Mouse (Mus musculus) embryonic facial prominence, embryonic 15.5 days (tissue): ENCODE measurements around the gene Syngr2. TPM values are rescaled to one million over a fixed set of nuclear protein-coding genes. Genes with fewer than 3 reads are reported as not detected.
"Not testable (repeated sequence)": the region's sequence is repeated elsewhere in the genome, so short reads cannot be mapped to it uniquely, and the experiment has no call there.

Source experiments
- ATAC-seq: fragments of 200-750 bp; cut with Nextera tagmentation; 2 replicates; pipeline ENCODE4 v1.8.0; 2017; ENCODE audit warnings: low read depth, moderate TSS enrichment; ENCODE audit not compliant: insufficient number of reproducible peaks, low FRiP score, low TSS enrichment
- H3K27ac ChIP-seq: fragments of 300-500 bp; sonication (generic); replicated peaks from 2 replicates; pipeline ENCODE4 v1.5.1; 2015; ENCODE audit warnings: mild to moderate bottlenecking, inconsistent platforms
- H3K27me3 ChIP-seq: fragments of 300-500 bp; sonication (generic); 2 replicates; pipeline ENCODE4 v1.6.1; 2015; ENCODE audit warnings: inconsistent platforms
- H3K36me3 ChIP-seq: fragments of 300-500 bp; sonication (generic); 2 replicates; pipeline ENCODE4 v1.6.1; 2015; ENCODE audit warnings: mild to moderate bottlenecking, inconsistent platforms
- H3K4me1 ChIP-seq: fragments of 300-500 bp; sonication (generic); 2 replicates; pipeline ENCODE4 v1.6.1; 2015; ENCODE audit warnings: inconsistent platforms
- H3K4me2 ChIP-seq: fragments of 300-500 bp; sonication (generic); replicated peaks from 2 replicates; pipeline ENCODE4 v1.6.1; 2015; ENCODE audit warnings: mild to moderate bottlenecking, inconsistent platforms
- H3K4me3 ChIP-seq: fragments of 300-500 bp; sonication (generic); replicated peaks from 2 replicates; pipeline ENCODE4 v1.5.1; 2015; ENCODE audit warnings: mild to moderate bottlenecking, inconsistent platforms
- H3K9ac ChIP-seq: fragments of 300-500 bp; sonication (generic); 2 replicates; pipeline ENCODE4 v1.6.1; 2015; ENCODE audit warnings: inconsistent platforms
- H3K9me3 ChIP-seq: fragments of 300-500 bp; sonication (generic); replicated peaks from 2 replicates; pipeline ENCODE4 v1.6.1; 2016; ENCODE audit warnings: inconsistent platforms
- WGBS: fragments of 180-500 bp; shearing (Covaris S2); methylation state at CpG from one replicate; pipeline ENCODE4 v1.1.7; 2015; 5-methylcytosine and 5-hydroxymethylcytosine counted together
- polyA plus RNA-seq: library from polyadenylated mRNA; unstranded; fragments of >200 nt; fragmentation: Nextera tagmentation; extraction: Ambion mirVana; gene quantifications from 2 replicates; pipeline ENCODE4 v1.2.1, GENCODE M21; 2015

Syngr2 gene
- polyA plus RNA-seq, 1 experiment from 2014 or later = 79.6 TPM

- no peaks in the 10 kb centered on the region for H3K27me3 ChIP-seq
- 90% methylated on average over 6 of the region's 6 CpGs for WGBS
- ATAC-seq = no peak
- H3K4me1 ChIP-seq = peaks cover 23% of the 10 kb centered on the region
- peaks cover 66% of the 10 kb centered on the region for H3K36me3 ChIP-seq
- no peak overlapping the region for H3K27ac ChIP-seq
- H3K9ac ChIP-seq = no peak overlapping the region
- H3K4me3 ChIP-seq = no peak overlapping the region
- no peaks in the 10 kb centered on the region for H3K9me3 ChIP-seq
- no peak overlapping the region for H3K4me2 ChIP-seq
Observed at GRCm38 (mm10) chr11:117814704-117815366, 5.4 kb downstream of the Syngr2 start.

GRCm38 (mm10) chr11:117815850-117816249, 6.4 kb downstream of the Syngr2 start:
- ATAC-seq = not testable (repeated sequence)

GRCm38 (mm10) chr11:117816389-117816996, 7.0 kb downstream of the Syngr2 start:
- peaks cover 78% of the 10 kb centered on the region for H3K36me3 ChIP-seq
- 82% methylated on average over 13 of the region's 13 CpGs for WGBS
- H3K9me3 ChIP-seq = no peaks in the 10 kb centered on the region

More at GRCm38 (mm10) chr11:117815850-117816249, 6.4 kb downstream of the Syngr2 start:
- not testable (repeated sequence) for H3K9me3 ChIP-seq, H3K4me2 ChIP-seq, H3K27ac ChIP-seq, H3K27me3 ChIP-seq, H3K4me3 ChIP-seq, H3K9ac ChIP-seq
- 76% methylated on average over 9 of the region's 9 CpGs for WGBS
- Histone ChIP-seq H3K4me1 (peaks cover 14% of the 10 kb centered on the region), H3K36me3 (peaks cover 72% of the 10 kb centered on the region)

GRCm38 (mm10) chr11:117819095-117819494, 9.6 kb downstream of the Syngr2 start:
- Histone ChIP-seq H3K36me3 (peaks cover 66% of the 10 kb centered on the region), H3K27me3 (no peaks in the 10 kb centered on the region), H3K27ac (no peak overlapping the region), H3K4me1 (peaks cover 30% of the 10 kb centered on the region), H3K9me3 (no peaks in the 10 kb centered on the region), H3K4me2 (no peak overlapping the region), H3K9ac (no peak overlapping the region), H3K4me3 (no peak overlapping the region)
- WGBS = 76% methylated on average over 8 of the region's 8 CpGs
- ATAC-seq = no peak

More at GRCm38 (mm10) chr11:117816389-117816996, 7.0 kb downstream of the Syngr2 start:
- ATAC-seq = no peak
- Histone ChIP-seq H3K27ac (no peak overlapping the region), H3K4me2 (no peak overlapping the region), H3K27me3 (no peaks in the 10 kb centered on the region), H3K9ac (no peak overlapping the region), H3K4me1 (peaks cover 8% of the 10 kb centered on the region), H3K4me3 (no peak overlapping the region)

DNA sequence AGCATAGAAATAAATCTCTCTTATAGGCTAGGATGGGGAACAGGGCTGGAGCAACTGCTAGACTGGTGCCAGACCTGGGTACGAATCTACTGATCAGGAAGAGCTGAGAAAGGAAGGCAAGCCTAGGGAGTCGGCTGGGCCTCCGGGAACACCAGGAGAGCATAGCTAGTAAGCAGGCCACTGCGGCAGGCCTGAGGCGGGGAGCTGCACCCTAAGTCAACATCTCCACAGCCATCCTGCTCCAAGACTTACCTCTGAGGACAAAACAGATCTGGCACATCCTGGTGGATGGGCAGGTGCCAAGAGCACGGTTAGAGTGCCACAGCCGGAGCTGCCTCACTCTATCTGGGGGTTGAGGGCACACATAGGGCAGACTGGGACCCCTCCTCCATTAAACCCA, 10.7 kb downstream of the Syngr2 start:
- H3K9ac ChIP-seq = no peak overlapping the region
- no peak overlapping the region for H3K27ac ChIP-seq
- H3K36me3 ChIP-seq = peaks cover 56% of the 10 kb centered on the region
- no peak for ATAC-seq
- no peak overlapping the region for H3K4me3 ChIP-seq
- peaks cover 40% of the 10 kb centered on the region for H3K4me1 ChIP-seq
- H3K27me3 ChIP-seq = no peaks in the 10 kb centered on the region
- H3K9me3 ChIP-seq = no peaks in the 10 kb centered on the region
- no peak overlapping the region for H3K4me2 ChIP-seq
- WGBS = 93% methylated on average over 7 of the region's 7 CpGs

DNA sequence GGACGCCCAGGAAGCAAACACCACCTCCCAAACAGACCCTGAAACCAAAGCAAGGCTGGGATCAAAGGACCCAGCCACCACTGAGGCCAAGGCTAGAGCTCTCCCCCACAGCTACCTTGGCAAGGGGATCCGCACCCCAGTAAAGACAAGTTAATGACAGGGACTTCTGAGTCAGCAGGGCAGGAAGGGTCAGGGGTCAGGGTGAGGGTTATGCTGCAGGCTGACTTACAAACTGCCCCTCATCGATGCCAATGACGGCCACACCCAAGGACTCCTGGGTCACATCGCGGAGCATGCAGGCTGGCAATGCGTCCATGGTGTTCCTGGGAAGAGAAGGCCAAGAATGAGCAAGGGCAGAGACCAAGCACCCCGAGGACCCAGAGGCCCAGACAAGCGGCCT, 12.4 kb downstream of the Syngr2 start:
- WGBS = 87% methylated on average over 9 of the region's 9 CpGs
- Histone ChIP-seq H3K27ac (no peak overlapping the region), H3K4me1 (peaks cover 54% of the 10 kb centered on the region), H3K9ac (no peak overlapping the region), H3K36me3 (peaks cover 45% of the 10 kb centered on the region), H3K4me2 (no peak overlapping the region), H3K27me3 (no peaks in the 10 kb centered on the region), H3K4me3 (no peak overlapping the region), H3K9me3 (no peaks in the 10 kb centered on the region)
- no peak for ATAC-seq

GRCm38 (mm10) chr11:117822728-117823241, 13.3 kb downstream of the Syngr2 start:
- no peaks in the 10 kb centered on the region for H3K27me3 ChIP-seq
- H3K36me3 ChIP-seq = peaks cover 37% of the 10 kb centered on the region; the same call in 1 of the 2 replicates
- no peaks in the 10 kb centered on the region for H3K9me3 ChIP-seq
- H3K4me2 ChIP-seq = no peak overlapping the region
- no peak for ATAC-seq
- peaks cover 63% of the 10 kb centered on the region for H3K4me1 ChIP-seq
- H3K4me3 ChIP-seq = no peak overlapping the region
- peak overlapping the region; percentile 52 for H3K27ac ChIP-seq
- WGBS = 59% methylated on average over 7 of the region's 7 CpGs
- no peak overlapping the region for H3K9ac ChIP-seq

DNA sequence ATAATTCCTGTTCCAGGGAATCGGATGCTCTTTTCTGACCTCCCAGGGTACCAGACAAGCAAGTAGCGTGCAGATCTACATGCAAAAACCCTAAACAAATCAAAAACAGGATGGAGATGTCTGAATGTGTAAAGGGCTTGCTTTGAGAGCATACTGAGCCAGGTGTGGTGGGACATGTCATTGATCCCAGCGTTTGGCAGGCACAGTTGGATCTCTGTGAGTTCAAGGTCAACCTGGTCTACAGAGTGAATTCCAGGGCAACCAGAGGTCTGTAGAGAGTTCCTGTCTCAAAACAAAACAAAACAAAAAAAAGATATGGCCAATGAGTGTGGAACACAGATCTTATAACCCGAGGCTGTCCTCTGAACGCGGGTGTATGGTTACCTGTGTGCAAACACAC, 13.9 kb downstream of the Syngr2 start:
- H3K4me1 ChIP-seq = peaks cover 69% of the 10 kb centered on the region
- H3K27ac ChIP-seq = peak overlapping the region; percentile 52
- H3K4me3 ChIP-seq = no peak overlapping the region
- 79% methylated on average over 6 of the region's 6 CpGs for WGBS
- H3K9ac ChIP-seq = no peak overlapping the region
- H3K4me2 ChIP-seq = peak overlapping the region; percentile 92; the same call in 1 of the 2 replicates
- ATAC-seq = no peak
- peaks cover 31% of the 10 kb centered on the region; the same call in 1 of the 2 replicates for H3K36me3 ChIP-seq
- H3K9me3 ChIP-seq = no peaks in the 10 kb centered on the region
- no peaks in the 10 kb centered on the region for H3K27me3 ChIP-seq

DNA sequence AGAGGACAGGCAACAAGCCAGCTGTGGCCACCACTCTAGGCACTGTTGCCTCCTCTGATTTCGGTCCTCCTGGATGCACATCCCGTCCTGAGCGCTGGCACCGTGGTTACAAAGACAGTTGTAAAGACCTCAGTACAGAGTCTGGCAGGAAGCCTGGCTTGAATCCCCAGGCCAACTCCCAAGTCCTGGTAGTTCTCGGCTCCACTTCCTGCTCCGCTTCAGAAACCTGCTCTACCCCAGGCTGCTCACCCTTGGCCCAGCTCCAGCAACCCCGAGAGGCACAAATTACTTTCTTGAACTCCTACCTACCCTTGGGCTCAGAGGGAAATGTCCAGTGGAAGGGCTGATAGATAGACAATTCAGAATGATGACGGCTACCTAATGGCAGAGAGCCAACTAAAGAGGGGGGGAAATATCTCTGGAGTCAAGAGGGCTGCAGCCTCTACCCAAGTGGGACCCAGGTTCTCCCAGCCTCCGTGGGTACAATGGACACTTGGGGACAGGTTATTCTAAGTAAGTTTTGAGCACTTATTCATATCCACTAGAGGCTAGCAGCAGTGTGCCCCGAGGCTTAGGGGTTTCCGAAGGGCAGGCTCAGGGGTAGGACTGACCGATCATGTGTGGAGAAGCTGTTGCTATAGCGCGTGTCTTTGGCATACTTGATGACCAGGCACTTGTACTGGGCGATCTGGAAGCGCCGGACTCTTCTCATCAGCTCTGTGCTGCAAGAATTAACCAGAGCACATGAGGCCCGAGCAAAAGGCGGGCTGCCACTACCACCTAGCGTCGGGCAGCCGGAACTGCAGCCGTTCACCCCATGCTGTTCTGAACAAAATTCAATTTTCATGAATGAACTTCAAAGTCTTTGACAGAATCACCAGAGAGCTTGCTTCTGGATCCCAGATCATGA, 14.8 kb downstream of the Syngr2 start:
- ATAC-seq = peak; percentile 41; the same call in 1 of the 2 replicates
- H3K9ac ChIP-seq = peak overlapping the region; percentile 43; the same call in 1 of the 2 replicates
- peaks cover 76% of the 10 kb centered on the region for H3K4me1 ChIP-seq
- H3K4me3 ChIP-seq = peak overlapping the region; percentile 60
- H3K9me3 ChIP-seq = no peaks in the 10 kb centered on the region
- H3K4me2 ChIP-seq = peak overlapping the region; percentile 92
- WGBS = 13% methylated on average over 23 of the region's 23 CpGs
- H3K27me3 ChIP-seq = no peaks in the 10 kb centered on the region
- H3K36me3 ChIP-seq = peaks cover 22% of the 10 kb centered on the region; the same call in 1 of the 2 replicates
- H3K27ac ChIP-seq = peak overlapping the region; percentile 95

- peak within 1 kb of the TSS; percentile 60 for H3K4me3 ChIP-seq
- H3K27me3 ChIP-seq = no peaks in the 10 kb centered on the region
- WGBS = under 1% methylated on average over 34 of the region's 34 CpGs
- H3K4me1 ChIP-seq = peaks cover 80% of the 10 kb centered on the region
- peak within 1 kb of the TSS; percentile 95 for H3K27ac ChIP-seq
- H3K4me2 ChIP-seq = peak within 1 kb of the TSS; percentile 92
- peak; percentile 43; the same call in 1 of the 2 replicates for ATAC-seq
- peak within 1 kb of the TSS; percentile 43 for H3K9ac ChIP-seq
- no peaks in the 10 kb centered on the region for H3K9me3 ChIP-seq
- H3K36me3 ChIP-seq = peaks cover 19% of the 10 kb centered on the region; the same call in 1 of the 2 replicates
Observed at GRCm38 (mm10) chr11:117825333-117826101, 16.0 kb downstream of the Syngr2 start, which contains the start of the genes Afmid and Tk1. Gene Afmid (plus strand): TSS chr11:117825924. Gene Tk1 (minus strand): TSS chr11:117826092.
